Mouse (Mus musculus) layer of hippocampus, adult 2 months (tissue): ENCODE data around the gene Rbm43. TPM values are rescaled to one million over a fixed set of nuclear protein-coding genes. Genes with fewer than 3 reads are reported as not detected.

ENCODE experiments used
- DNase-seq, 2 experiments: peaks; one replicate each; pipeline ENCODE4 v3.0.0; 2022; ENCODE audit warnings: low spot score in 2 of 2
- H3K27ac ChIP-seq: fragments of 200-600 bp; 2 replicates; pipeline ENCODE4 v1.8.1; 2022
- H3K4me3 ChIP-seq: fragments of 200-600 bp; 2 replicates; pipeline ENCODE4 v1.8.1; 2022; ENCODE audit warnings: mild to moderate bottlenecking
- CTCF ChIP-seq: fragments of 200-600 bp; conservative IDR thresholded peaks from 2 replicates; pipeline ENCODE4 v1.8.1; 2022; ENCODE audit warnings: antibody characterized with exemption, mild to moderate bottlenecking, moderate library complexity
- long read RNA-seq, 2 experiments: library from polyadenylated mRNA; stranded (forward); transcript quantifications; one replicate each; pipeline ENCODE4 v2.0.0; 2021; ENCODE audit warnings: borderline mapping rate in 2 of 2
- total RNA-seq, 2 experiments: library from RNA; stranded (reverse); gene quantifications; 2 replicates each; pipeline ENCODE4 v1.2.3; 2021

The Rbm43 gene
- 10 to 100 TPM; 17.0 to 17.9 TPM for total RNA-seq
- long read RNA-seq, experiment 1, transcript Rbm43-201 (5 exons, 2,057 nt): major isoform, 8 of 12 reads
- long read RNA-seq, experiment 1, partial matches to known transcripts: 0 of 12 reads
- long read RNA-seq, experiment 1, other reads (novel, unspliced or antisense): 4 of 12 reads
- long read RNA-seq, experiment 2, partial matches to known transcripts: 1 of 17 reads
- long read RNA-seq, experiment 2, other reads (novel, unspliced or antisense): 12 of 17 reads

DNA sequence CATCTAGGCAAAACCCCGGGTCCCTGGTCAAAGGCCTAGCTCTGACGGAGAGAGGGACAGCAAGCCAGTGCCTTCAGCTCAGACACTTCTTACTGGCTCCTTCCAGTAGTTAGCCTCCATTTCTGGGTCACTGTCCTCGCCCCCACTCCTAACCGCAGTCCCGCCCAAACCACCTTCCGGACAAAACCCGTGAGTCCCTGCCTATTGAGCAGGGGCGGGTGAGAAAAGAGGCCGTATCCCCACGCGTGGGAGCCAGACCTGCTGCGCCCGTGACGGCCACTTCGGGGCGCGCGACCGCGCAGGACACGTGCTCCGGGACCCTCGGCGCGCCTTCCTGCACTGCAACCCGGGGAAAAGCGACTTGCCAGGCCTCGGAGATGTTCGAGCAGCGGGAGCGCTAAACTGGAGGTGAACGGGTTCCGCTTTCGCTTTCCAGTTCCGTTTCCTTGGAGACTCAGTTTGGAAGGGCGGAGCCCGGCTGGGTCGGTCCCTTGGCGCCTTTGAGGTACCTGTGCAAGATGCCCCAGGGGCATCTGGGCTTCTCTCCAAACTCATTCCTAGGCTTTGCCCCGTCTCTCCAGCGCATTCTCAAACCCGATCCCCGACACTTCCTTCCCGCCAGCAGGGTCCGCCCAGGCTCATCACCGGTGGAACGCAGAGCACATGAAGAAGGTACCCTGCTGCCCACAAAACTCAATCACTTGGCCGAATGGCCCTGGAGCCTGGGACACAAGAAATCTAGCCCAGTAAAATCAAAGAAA, at the start of gene Rbm43:
Gene Rbm43, minus strand, starts transcription at position 590 of the 761 bp plus-strand sequence.
- peak within 1 kb of the TSS; percentile 81 for H3K27ac ChIP-seq
- H3K4me3 ChIP-seq: peak within 1 kb of the TSS; percentile 86
- peak; percentile 47 to 57 for DNase-seq
- peak; percentile 68 for TF ChIP-seq CTCF

DNA sequence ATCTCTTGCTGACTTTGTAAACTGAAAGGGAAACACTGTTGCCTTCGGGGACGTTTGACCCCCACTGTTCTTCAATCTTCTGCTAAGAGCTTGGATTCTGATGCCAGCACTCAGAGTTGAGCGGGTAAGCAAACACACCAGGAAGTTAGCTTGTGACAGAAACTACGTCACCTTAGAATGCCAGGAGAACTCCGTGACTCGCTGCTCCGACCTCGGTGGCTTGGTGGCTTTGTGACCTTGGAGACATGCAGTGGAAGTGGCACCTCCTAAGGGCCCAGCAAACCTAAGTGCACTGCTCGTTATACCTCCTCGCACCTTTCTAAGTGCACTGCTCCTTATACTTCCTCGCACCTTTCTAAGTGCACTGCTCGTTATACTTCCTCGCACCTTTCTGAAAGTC, 47.3 kb upstream of the Rbm43 start:
- no peak for DNase-seq
- TF ChIP-seq CTCF: no peak
- Histone ChIP-seq H3K4me3 (no peak overlapping the region), H3K27ac (no peak overlapping the region)

DNA sequence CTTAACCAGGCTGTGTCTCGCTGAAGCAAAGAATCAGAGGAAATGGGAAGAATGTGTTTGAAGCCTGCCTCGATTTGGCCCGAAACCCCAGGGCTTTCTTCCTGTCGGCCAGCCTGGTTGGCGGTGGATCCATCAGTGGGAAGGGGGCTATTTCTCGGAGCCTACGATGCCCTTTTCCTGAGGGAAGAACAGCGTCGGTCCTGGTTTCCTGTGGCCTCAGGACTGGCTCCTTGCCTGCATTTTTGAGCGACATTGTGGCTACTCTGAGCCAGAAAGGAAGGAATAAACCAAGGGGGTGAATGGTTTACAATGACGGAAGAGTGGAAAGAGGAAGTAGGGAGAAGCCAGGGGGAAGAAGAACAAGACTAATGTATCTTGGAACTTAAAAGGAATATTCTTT, 46.7 kb upstream of the Rbm43 start:
- Histone ChIP-seq H3K4me3 (peak overlapping the region; percentile 17; the same call in 1 of the 2 replicates), H3K27ac (0 out of 2 replicates have a peak overlapping the region, but pooled peaks have one; percentile 36)
- TF ChIP-seq CTCF: no peak
- DNase-seq: no peak

DNA sequence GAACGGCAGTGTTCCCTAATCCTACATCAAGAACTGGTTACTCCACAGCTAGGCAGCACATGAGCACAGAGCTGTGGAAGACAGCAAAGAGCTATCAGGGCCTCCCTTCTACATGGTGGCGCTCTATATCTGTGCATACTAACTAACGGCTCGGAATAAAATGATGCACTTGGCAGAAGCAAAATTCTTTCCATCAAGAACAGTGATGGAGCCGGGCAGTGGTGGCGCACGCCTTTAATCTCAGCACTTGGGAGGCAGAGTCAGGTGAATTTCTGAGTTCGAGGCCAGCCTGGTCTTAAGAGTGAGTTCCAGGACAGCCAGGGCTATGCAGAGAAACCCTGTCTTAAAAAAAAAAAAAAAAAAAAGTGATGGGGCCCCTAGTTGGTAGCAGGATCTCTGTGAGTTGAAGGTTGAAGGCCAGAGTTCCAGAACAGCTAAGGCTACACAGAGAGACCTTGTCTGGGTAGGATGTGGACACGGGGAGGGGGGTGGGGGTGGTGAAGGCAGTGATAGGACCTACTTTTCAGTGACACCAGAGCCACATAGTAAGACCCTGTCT, 38.5 kb upstream of the Rbm43 start, which contains the start of gene Nmi:
Gene Nmi, minus strand, starts transcription at position 85 of the 559 bp plus-strand sequence.
- Histone ChIP-seq H3K4me3 (peak within 1 kb of the TSS; percentile 65), H3K27ac (peak within 1 kb of the TSS; percentile 89)
- no peak for DNase-seq
- TF ChIP-seq CTCF: no peak

DNA sequence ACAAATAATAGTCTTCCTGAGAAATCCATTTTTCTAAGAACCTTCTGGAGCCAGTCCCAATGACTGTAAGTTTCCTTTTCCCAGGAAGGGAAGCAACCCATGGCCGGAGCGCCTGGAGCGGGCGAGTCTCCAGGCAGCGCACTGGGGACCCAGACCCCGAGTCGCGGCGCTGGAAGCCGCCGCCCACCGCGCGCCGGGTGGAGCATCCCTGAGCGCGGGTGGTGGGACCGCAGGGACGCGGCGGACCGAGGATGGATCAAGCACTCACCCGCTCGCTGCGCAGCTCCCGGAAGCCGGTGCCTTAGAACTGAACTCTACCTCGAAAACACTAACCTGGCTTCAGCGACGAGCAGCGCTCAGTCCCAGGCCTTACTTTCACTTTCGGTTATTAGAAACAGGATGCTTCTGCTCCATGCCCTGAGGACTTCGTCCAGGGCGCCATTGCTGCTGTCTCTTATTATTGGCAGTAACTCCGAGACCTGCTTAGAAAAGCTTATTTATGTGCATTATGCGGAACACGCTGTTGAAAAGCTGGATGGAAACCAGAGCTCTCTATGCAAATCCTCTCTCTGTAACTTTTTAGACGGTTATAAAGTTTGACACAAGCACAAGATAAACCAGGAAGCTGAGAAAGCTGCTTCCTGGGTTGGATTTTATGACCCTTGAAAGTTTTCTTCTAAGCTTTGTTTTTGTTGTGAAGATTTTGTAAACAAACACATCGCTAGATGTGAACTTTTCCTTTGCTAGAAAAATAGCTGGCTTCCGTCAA, 37.9 kb upstream of the Rbm43 start:
- H3K27ac ChIP-seq: peak overlapping the region; percentile 89
- no peak for DNase-seq
- TF ChIP-seq CTCF: no peak
- H3K4me3 ChIP-seq: peak overlapping the region; percentile 65

DNA sequence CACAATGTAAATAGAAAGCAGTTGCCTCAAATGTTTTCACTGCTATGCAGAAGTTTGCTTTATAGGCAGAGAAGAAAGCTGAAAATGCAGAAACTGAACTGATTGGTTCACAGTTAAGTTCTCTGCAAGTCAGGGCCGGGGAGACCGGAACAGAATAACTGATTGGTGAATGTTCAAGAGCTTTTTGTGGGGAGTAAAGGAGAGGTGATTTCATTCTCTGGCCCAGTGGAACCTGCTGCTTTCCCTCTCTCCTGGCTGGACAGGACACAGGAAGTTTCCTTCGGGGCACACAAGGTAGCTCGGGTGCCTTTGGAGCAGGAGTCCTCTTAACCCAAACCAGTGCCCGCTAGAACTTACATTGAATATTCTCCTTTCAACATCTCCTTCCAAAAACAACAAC, 37.2 kb upstream of the Rbm43 start:
- Histone ChIP-seq H3K4me3 (peak overlapping the region; percentile 65), H3K27ac (peak overlapping the region; percentile 89; the same call in 1 of the 2 replicates)
- no peak for TF ChIP-seq CTCF
- DNase-seq: no peak

DNA sequence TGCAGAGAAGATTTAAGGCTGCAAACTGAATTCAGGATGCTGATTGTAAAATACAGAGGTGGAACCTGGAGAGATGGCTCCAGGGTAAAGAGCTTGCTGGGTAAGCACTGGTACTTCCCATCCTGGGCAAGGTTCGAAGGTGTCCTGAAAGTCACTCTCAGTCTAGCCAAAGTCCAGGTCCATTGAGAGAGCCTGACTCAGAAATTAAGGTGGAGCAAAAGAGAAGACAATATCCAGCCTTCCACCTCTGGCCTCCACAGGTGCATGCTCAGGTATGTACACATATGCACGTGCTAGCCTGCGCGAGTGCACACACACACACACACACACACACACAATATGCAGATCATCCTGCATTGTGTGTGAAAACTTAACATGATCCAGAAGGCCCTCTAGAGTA, 35.9 kb upstream of the Rbm43 start:
- Histone ChIP-seq H3K4me3 (no peak overlapping the region), H3K27ac (no peak overlapping the region)
- DNase-seq: no peak
- no peak for TF ChIP-seq CTCF

DNA sequence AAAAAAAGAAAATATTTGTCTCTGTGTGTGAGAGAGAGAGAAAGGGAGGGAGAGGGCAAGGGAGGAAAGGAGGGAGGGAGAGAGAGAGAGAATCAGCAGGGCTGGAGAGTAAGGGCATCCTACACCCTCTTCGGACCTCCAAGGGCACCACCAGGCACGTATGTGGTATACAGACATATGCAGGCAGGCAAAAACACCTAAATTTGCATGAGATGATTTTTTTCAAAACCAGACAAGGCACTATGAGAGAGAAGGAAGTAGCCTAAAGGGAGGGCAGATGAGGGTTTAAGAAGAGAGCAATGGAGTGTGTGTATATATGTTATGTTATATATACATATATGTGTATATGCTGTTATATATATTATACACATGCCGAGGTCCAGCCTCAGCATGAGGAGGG, 32.3 kb upstream of the Rbm43 start:
- TF ChIP-seq CTCF: no peak
- H3K4me3 ChIP-seq: no peak overlapping the region
- no peak for DNase-seq
- H3K27ac ChIP-seq: no peak overlapping the region

DNA sequence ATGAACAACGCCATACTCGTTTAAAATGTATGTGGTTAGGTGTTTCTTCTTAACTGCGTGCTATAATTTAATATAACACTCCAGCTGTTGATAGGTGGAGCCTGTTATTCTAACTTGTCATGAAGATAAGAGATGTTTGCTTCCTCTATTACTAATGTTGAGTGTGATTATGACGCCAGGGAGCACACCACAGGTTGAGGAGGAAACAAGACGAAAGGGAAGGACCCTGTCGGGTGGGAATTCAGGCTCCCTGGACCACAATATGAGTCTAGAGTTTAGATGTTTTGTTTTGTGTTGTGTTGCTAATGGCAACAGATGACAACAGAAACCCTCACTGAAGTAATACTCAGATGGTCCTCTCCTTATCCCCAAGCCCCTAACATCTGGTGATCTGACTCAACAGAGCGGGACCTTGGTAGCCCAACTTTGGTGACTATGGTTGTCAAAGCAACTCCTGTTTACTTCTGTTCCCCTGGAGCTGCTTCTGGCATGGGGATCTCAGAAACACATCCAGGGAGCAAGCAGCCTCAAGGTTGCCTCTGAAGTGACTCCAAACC, 18.8 kb upstream of the Rbm43 start:
- Histone ChIP-seq H3K27ac (no peak overlapping the region), H3K4me3 (no peak overlapping the region)
- no peak for TF ChIP-seq CTCF
- no peak for DNase-seq

DNA sequence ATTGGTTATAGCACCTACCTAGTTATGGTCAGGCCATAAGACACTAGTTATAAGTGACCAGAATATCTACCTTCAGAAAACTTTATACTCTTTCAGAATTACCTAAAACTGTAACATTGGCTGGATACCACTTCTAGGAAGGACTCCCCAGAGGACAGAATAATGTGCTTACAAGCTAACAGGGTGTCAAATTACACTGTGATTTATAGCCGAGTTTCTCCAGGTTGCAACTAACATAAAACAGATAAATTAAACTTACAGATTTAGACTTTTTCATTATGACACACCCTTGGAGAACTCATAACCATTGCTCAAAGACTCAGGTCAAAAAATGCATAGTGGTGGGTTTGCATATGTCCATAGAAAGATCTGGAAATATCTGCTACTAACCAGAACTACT, 15.9 kb upstream of the Rbm43 start:
- no peak for TF ChIP-seq CTCF
- Histone ChIP-seq H3K27ac (no peak overlapping the region), H3K4me3 (no peak overlapping the region)
- no peak for DNase-seq

DNA sequence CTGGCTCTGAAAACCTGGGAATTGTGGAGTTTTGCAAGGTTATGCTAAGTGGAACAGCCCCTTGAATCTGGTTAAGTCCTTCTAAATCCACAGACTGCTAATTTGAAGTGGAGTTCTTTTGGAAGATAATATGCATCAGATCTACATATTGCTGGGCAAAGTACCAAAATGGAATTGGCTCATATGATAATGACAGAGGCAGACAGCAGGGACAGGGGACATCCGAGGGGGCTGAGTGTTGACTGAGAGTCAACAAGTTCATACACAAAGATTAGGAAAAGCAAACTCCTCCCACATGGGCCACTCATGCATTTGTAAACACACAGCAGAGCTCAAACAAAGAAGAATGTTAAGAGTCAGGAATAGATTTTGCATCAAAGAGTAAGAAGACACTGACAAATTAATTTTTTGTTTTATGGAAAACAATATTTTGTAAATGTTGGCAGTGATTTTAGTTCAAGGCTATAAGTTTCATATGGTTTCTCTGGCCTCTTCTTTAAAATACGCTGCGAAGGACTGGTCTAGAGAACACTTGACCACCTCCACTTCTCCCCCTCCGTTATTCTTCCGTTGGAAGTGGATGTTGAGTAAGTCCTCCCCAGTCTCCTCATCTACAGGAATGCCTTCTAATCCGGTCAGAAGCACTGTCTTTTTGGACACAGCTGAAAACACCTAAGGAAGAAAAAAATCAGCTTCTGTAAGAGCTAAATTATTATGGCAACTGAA, 13.3 kb upstream of the Rbm43 start:
- TF ChIP-seq CTCF: no peak
- Histone ChIP-seq H3K27ac (no peak overlapping the region), H3K4me3 (no peak overlapping the region)
- DNase-seq: no peak

DNA sequence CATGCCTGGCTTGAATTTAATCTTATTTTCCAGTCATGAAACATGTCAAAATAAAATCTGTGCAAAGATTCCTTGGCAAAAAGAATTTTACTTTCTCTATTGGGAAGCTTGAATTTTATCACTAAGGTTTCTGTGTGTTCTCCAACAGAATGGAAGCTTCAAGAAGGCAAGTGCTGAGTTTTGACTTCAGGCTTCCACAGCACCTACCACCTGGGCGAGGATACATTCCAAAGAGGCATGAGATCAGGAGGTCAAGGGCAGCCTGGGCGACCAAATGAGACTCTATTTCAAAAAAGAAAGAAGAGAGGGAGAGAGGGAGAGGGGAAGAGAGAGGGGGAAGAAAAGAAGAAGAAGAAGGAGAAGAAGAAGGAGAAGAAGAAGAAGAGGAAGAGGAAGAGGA, 10.8 kb upstream of the Rbm43 start:
- Histone ChIP-seq H3K27ac (no peak overlapping the region), H3K4me3 (no peak overlapping the region)
- no peak for DNase-seq
- TF ChIP-seq CTCF: no peak
